Mouse (Mus musculus): ENCODE measurements around the gene Exoc4.

Gene Exoc4

DNA sequence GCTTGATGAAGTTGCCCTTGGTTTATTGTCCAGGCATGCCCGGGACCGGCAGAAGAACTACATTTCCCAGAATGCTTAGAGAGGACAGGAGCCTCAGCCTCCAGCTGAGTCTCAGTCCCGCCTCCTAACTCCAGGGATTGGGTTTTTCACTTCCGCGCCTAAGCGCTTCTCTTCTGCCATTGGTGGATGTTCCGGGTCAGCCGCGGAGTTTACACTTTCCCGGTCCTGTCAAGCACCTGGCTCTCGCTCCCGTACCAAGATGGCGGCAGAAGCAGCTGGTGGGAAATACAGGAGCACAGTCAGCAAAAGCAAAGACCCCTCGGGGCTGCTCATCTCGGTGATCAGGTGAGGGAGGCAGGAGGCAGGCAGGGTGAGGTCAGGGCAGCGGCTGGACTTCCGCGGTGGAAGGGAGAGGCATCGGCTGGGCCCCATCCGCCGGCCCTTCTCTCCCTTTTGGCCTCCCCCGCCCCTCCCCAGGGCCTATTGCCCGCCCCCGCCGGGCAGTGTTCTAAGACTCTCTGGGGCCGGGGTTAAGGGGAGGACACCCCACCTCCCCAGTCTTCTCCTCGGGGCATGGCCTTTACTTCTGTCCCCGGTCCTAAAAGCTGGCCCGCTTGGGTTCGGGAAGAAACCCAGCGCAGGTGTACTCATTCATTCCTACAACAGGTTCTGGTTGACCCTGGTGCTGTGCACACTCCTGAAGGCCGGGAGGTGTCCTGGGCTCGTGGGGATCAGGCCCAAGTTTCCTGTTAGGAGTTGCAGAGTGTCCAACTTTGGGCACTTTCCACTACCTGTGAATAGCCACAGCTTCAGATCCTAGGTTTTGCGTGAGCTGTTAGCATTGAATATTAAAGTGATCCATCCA is at the start of gene Exoc4:
TSS of gene Exoc4 (plus strand) at position 192 of the 865 bp plus-strand sequence.
- in situ Hi-C loops (cut with MboI, MseI), result loop anchor here (5.0 kb wide), 1 partner anchor 187 kb away; the partner anchor contains the start of gene Chchd3

- in situ Hi-C loops (cut with MboI, MseI), result no loop called here
Observed at GRCm38 (mm10) chr6:33218780-33219179, 30.1 kb upstream of the Exoc4 start.

GRCm38 (mm10) chr6:33226700-33227099 is 22.2 kb upstream of the Exoc4 start:
- in situ Hi-C loops (cut with MboI, MseI), result loop anchor here (10.0 kb wide), 1 partner anchor 1872 kb away; no protein-coding TSS in a partner anchor

DNA sequence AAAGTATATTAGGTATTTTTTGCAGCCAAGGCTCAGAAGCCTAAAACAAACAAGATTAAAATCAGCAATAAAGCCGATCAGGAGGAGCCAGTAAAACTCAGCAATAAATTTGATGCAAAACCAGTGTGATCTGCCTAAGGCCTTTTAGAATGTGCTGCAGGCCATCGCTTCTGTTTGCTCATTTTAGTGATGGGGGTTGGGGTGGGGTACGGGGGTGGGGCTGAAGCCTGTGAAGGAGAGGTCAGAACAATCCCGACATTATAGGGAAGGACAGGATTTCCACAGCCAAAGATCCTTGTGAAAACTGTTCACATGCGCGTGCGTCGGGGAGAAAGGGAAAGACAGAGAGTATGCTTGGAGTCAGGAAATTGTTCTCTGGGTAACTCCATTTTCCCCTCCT is 21.5 kb upstream of the Exoc4 start:
- in situ Hi-C loops (cut with MboI, MseI), result loop anchor here (10.0 kb wide), 1 partner anchor 1873 kb away; no protein-coding TSS in a partner anchor

DNA sequence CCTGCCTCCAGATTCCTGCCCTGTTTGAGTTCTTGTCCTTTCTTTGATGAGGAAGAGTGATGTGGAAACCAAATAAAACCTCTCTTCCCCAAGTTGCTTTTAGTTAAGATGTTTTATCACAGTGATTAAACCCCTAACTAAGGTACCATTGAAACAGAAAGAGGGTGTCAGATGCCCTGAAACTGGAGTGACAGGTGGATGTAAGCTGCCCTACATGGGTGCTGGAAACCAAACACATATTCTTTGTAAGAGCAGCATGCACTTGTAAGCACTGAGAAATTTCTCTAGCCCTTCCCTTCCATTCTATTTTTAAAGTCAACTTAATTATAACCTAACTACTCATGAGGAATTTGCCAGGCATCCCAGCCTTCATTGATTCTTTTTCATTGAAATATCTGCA is 7.6 kb upstream of the Exoc4 start:
- in situ Hi-C loops (cut with MboI, MseI), result no loop called here

DNA sequence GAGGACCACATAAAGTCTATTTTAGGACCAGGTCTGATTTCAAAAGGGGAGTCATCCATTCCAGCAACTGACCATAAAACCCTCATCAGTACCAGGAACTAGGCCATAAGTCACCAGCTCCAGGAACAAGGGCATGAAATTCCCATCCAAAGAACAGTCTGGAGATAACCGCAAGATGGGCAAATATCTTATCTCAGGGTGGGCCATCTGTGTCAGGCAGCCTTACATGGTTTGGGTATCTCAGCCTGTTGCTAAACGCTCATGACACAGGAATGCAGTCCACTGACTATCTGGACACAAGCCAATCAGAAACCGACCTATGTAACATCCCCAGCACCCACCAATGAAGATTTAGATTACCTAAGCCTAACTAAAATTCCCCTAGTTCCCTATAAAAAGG is 4.3 kb upstream of the Exoc4 start:
- in situ Hi-C loops (cut with MboI, MseI), result no loop called here

GRCm38 (mm10) chr6:33247146-33247545 is 1.7 kb upstream of the Exoc4 start:
- in situ Hi-C loops (cut with MboI, MseI), result loop anchor here (5.0 kb wide), 1 partner anchor 185 kb away; the partner anchor contains the start of gene Chchd3

- in situ Hi-C loops (cut with MboI, MseI), result loop anchor here (5.0 kb wide), 1 partner anchor 185 kb away; the partner anchor contains the start of gene Chchd3
Observed at GRCm38 (mm10) chr6:33247576-33248355, 1.1 kb upstream of the Exoc4 start.

DNA sequence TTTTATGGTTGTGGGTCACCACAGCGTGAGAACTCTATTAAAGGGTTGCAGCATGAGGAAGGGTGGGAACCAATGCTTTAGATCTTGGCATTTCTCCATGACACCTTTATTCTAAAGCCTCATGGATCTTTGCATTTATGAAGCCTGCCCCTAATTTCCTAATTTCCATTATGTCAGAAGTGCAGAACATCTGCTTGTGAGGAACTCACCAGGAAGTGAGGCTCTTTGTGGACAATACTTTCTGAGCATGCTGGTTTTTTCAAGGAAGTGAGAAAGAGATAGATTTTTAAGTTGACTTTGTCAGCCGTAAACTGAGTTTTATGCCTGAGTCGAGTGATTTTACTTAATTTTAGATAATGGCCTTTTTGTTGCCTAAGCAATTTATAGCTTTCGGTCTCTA is 7.8 kb downstream of the Exoc4 start:
- in situ Hi-C loops (cut with MboI, MseI), result no loop called here

GRCm38 (mm10) chr6:33257076-33257789 is 8.3 kb downstream of the Exoc4 start:
- in situ Hi-C loops (cut with MboI, MseI), result no loop called here

DNA sequence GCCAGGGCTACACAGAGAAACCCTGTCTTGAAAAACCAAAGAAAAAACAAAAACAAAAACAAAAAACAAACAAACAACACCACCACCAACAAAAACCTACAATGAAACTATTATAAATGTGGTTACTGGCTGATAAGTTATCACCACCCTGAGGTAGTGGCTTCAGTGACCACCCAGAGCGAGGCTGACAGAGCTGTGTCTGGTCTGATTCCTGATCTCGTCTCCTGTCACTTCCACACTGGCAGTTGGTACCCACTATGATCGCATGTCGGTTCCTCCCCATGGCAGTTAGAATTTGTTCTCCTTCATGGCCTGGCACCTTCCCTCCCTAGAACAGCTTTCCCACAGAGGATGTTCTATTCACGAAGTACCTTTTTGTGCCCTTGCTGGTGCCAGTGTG is 11.0 kb downstream of the Exoc4 start:
- in situ Hi-C loops (cut with MboI, MseI), result no loop called here

DNA sequence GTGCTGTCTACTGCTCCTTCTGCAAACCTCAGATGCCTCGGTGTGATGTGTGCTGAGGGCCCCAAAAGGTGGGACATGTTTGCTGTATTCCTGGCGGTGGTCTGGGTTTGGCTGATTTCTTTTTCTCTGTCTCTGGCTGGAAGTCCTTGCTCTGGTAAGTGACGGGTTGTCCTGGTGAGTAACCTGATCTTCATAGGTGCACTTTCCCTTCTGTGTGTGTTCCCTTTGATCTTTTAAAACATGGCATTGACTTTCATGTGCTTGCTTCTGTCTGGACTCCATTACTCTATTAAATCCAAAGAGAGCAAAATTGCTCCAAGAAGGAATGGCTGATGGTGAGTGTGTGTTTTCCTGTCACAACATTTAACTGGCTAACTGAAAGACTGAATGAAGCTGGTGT is 12.7 kb downstream of the Exoc4 start:
- in situ Hi-C loops (cut with MboI, MseI), result no loop called here

DNA sequence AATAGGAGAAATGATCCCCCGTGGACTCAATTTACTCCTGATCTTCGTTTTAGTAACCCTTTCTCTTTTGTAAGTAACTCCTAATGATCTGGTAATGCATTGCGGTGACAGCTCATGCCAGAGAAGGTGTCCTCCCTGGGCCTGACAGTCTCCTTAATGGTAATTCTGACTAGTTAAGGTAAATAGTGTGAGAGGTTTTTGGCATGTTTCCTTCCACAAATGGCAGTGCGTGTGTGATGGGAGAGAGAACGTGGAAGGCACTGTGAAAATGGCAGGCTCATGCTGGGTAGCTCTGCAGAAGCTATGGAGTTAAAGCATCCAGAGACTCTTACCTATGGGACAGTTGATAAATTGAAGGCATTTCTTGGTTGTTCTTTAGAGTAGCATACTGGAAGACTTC is 15.1 kb downstream of the Exoc4 start:
- in situ Hi-C loops (cut with MboI, MseI), result no loop called here

GRCm38 (mm10) chr6:33264388-33264787 is 15.5 kb downstream of the Exoc4 start:
- in situ Hi-C loops (cut with MboI, MseI), result no loop called here

- in situ Hi-C loops (cut with MboI, MseI), result no loop called here
Observed at GRCm38 (mm10) chr6:33267571-33267970, 18.7 kb downstream of the Exoc4 start.

DNA sequence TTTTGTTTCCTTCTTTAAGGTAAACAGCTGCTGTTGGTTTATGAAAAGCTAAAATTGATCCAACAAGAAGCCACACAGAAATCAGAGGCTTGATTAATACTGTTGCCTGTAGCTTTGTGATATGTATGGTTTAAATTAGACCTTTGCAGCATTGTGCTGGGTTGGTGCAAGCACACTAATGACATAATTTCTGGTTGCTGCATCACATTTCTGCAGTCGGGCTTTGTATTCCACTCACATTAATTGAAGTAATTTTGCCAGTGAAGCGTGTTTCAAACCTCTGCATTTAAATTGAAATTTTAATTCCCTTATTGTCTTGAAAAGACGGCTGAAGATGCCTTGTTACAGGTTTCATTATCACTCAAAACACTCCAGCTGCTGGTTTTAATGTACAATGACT is 34.6 kb downstream of the Exoc4 start:
- in situ Hi-C loops (cut with MboI, MseI), result no loop called here

- in situ Hi-C loops (cut with MboI, MseI), result no loop called here
Observed at GRCm38 (mm10) chr6:33283936-33284335, 35.1 kb downstream of the Exoc4 start.

- in situ Hi-C loops (cut with MboI, MseI), result no loop called here
Observed at GRCm38 (mm10) chr6:33286376-33286775, 37.5 kb downstream of the Exoc4 start.

GRCm38 (mm10) chr6:33294626-33295025 is 45.7 kb downstream of the Exoc4 start:
- in situ Hi-C loops (cut with MboI, MseI), result no loop called here

DNA sequence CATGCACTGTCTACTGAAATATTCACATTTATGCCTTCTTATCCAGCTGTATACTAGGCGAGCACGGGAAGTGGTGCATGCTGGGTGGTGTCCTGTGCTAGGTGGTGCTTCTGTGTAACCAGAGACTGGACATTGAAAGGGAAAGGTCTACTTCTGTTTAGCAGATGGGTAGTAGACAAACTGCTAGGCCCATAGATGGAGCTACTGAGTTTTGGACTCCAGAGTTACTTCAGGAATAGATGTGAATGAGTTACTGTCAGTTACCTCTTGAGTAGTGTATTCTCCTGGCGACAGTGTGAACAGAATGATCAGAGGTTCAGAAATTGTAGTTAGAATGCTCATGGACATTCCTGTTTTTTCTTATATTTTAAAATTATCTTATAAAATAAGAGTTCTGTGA is 48.7 kb downstream of the Exoc4 start:
- in situ Hi-C loops (cut with MboI, MseI), result no loop called here

- in situ Hi-C loops (cut with MboI, MseI), result no loop called here
Observed at GRCm38 (mm10) chr6:33298768-33299167, 49.9 kb downstream of the Exoc4 start.

GRCm38 (mm10) chr6:33305996-33306395 is 57.1 kb downstream of the Exoc4 start:
- in situ Hi-C loops (cut with MboI, MseI), result no loop called here
